Mouse (Mus musculus) midbrain, embryonic 15.5 days (tissue): ENCODE measurements around the gene Mettl24. TPM values are rescaled to one million over a fixed set of nuclear protein-coding genes. Genes with fewer than 3 reads are reported as not detected.

Experiments used
- ATAC-seq: fragments of 200-750 bp; cut with Nextera tagmentation; replicated peaks from 2 replicates; pipeline ENCODE4 v1.8.0; 2017; ENCODE audit warnings: moderate TSS enrichment
- H3K27ac ChIP-seq: fragments of 300-500 bp; sonication (generic); 2 replicates; pipeline ENCODE4 v1.5.1; 2015; ENCODE audit warnings: mild to moderate bottlenecking, inconsistent platforms
- H3K27me3 ChIP-seq: fragments of 300-500 bp; sonication (generic); replicated peaks from 2 replicates; pipeline ENCODE4 v1.6.1; 2015; ENCODE audit warnings: inconsistent platforms
- H3K36me3 ChIP-seq: fragments of 300-500 bp; sonication (generic); replicated peaks from 2 replicates; pipeline ENCODE4 v1.6.1; 2015; ENCODE audit warnings: inconsistent platforms
- H3K4me1 ChIP-seq: fragments of 300-500 bp; sonication (generic); 2 replicates; pipeline ENCODE4 v1.6.1; 2015; ENCODE audit warnings: inconsistent platforms
- H3K4me2 ChIP-seq: fragments of 300-500 bp; sonication (generic); 2 replicates; pipeline ENCODE4 v1.6.1; 2015; ENCODE audit warnings: inconsistent platforms, mild to moderate bottlenecking, moderate library complexity
- H3K4me3 ChIP-seq: fragments of 300-500 bp; sonication (generic); 2 replicates; pipeline ENCODE4 v1.5.1; 2015; ENCODE audit warnings: mild to moderate bottlenecking, inconsistent platforms
- H3K9ac ChIP-seq: fragments of 300-500 bp; sonication (generic); 2 replicates; pipeline ENCODE4 v1.6.1; 2015; ENCODE audit warnings: mild to moderate bottlenecking, inconsistent platforms
- H3K9me3 ChIP-seq: fragments of 300-500 bp; sonication (generic); 2 replicates; pipeline ENCODE4 v1.6.1; 2016; ENCODE audit warnings: inconsistent platforms
- WGBS: fragments of 180-500 bp; shearing (Covaris S2); methylation state at CpG from one replicate; pipeline ENCODE4 v1.1.7; 2015; ENCODE audit warnings: mixed read lengths; 5-methylcytosine and 5-hydroxymethylcytosine counted together
- polyA plus RNA-seq: library from polyadenylated mRNA; unstranded; fragments of >200 nt; fragmentation: Nextera tagmentation; extraction: Ambion mirVana; gene quantifications from 2 replicates; pipeline ENCODE4 v1.2.1, GENCODE M21; 2015

Mettl24 gene
- polyA plus RNA-seq, 1 experiment from 2014 or later = 0.71 TPM

- Histone ChIP-seq H3K27ac (no peak overlapping the region), H3K27me3 (no peaks in the 10 kb centered on the region), H3K4me3 (no peak overlapping the region), H3K36me3 (no peaks in the 10 kb centered on the region), H3K4me1 (peaks cover 29% of the 10 kb centered on the region), H3K4me2 (no peak overlapping the region), H3K9me3 (no peaks in the 10 kb centered on the region), H3K9ac (no peak overlapping the region)
- 25% methylated on average over 6 of the region's 6 CpGs for WGBS
- ATAC-seq = no peak
Measured at GRCm38 (mm10) chr10:40724342-40724741, 41.3 kb downstream of the Mettl24 start.

- Histone ChIP-seq H3K9me3 (no peaks in the 10 kb centered on the region), H3K4me1 (peaks cover 29% of the 10 kb centered on the region), H3K27me3 (no peaks in the 10 kb centered on the region), H3K4me3 (no peak overlapping the region), H3K27ac (no peak overlapping the region), H3K36me3 (no peaks in the 10 kb centered on the region), H3K4me2 (no peak overlapping the region), H3K9ac (no peak overlapping the region)
- WGBS = 48% methylated on average over 4 of the region's 4 CpGs
- ATAC-seq = no peak
Measured at GRCm38 (mm10) chr10:40725066-40725465, 42.0 kb downstream of the Mettl24 start.

- Histone ChIP-seq H3K4me1 (peaks cover 29% of the 10 kb centered on the region), H3K4me3 (no peak overlapping the region), H3K36me3 (no peaks in the 10 kb centered on the region), H3K4me2 (no peak overlapping the region), H3K9ac (no peak overlapping the region), H3K27me3 (no peaks in the 10 kb centered on the region), H3K27ac (no peak overlapping the region), H3K9me3 (no peaks in the 10 kb centered on the region)
- no peak for ATAC-seq
- WGBS = 92% methylated on average over 4 of the region's 4 CpGs
Measured at GRCm38 (mm10) chr10:40725471-40725870, 42.4 kb downstream of the Mettl24 start.

DNA sequence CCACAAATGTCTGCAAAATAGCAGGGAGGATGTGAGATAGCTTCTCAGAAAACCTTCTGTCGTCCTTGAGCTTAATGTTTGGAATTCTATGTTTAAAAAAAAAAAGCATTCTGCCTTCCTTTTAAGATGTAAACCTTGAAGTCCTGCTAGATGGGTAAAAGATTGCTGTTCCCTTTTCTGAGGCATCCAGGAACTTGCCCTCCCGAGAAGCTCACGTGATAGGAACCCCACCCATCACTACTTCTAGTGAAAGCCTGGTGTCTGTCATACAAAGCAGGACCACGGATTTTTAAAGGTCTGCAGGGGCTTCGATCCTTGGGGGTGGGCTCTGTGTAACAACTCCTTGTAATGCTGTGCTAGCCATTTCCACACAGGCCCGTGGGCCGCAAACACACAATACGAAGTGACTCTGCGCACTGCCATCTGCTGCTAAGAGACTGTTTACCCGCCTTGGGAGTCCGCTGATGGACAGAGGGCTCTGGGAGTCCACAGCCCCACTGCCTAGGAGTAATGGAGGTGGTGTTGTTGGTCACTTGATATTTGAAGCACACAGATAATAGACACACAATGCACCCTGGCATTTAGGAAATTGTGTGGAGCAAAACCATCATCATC lies 43.3 kb downstream of the Mettl24 start:
- Histone ChIP-seq H3K4me2 (no peak overlapping the region), H3K9me3 (no peaks in the 10 kb centered on the region), H3K27ac (peak overlapping the region; percentile 31), H3K36me3 (no peaks in the 10 kb centered on the region), H3K4me3 (no peak overlapping the region), H3K4me1 (peaks cover 29% of the 10 kb centered on the region), H3K9ac (no peak overlapping the region), H3K27me3 (no peaks in the 10 kb centered on the region)
- 35% methylated on average over 11 of the region's 11 CpGs for WGBS
- peak; percentile 55 for ATAC-seq

GRCm38 (mm10) chr10:40726989-40727388 lies 43.9 kb downstream of the Mettl24 start:
- WGBS = 7% methylated on average over 5 of the region's 5 CpGs
- peak; percentile 72 for ATAC-seq
- no peak overlapping the region for H3K4me3 ChIP-seq

DNA sequence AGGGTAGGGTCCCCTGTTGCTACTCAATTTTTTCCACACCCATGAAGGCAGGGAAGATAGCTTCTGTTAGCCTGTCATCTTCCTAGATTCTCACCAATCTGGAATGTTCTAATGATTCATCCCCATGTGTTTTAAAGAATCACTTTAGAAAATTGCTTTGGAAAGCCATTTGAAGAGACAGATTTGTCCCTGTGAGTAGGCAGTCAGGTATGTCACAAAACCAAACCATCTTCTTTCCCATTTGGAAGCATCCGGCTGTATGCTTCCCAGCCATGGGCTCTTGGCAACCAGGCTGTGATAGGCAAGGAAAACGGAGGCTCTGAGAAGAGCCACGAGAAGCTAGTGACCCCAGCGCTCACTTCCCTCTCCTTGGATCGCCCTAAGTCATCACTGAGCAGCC lies 47.1 kb downstream of the Mettl24 start:
- Histone ChIP-seq H3K27me3 (no peaks in the 10 kb centered on the region), H3K9me3 (no peaks in the 10 kb centered on the region), H3K36me3 (no peaks in the 10 kb centered on the region), H3K4me2 (no peak overlapping the region), H3K4me1 (peaks cover 18% of the 10 kb centered on the region), H3K9ac (no peak overlapping the region), H3K27ac (no peak overlapping the region), H3K4me3 (no peak overlapping the region)
- WGBS = 86% methylated on average over 5 of the region's 5 CpGs
- no peak for ATAC-seq

More at GRCm38 (mm10) chr10:40726989-40727388, 43.9 kb downstream of the Mettl24 start:
- peak overlapping the region; percentile 31 for H3K27ac ChIP-seq
- H3K9ac ChIP-seq = no peak overlapping the region
- no peaks in the 10 kb centered on the region for H3K27me3 ChIP-seq
- peaks cover 29% of the 10 kb centered on the region for H3K4me1 ChIP-seq
- no peaks in the 10 kb centered on the region for H3K9me3 ChIP-seq
- H3K4me2 ChIP-seq = no peak overlapping the region
- no peaks in the 10 kb centered on the region for H3K36me3 ChIP-seq

DNA sequence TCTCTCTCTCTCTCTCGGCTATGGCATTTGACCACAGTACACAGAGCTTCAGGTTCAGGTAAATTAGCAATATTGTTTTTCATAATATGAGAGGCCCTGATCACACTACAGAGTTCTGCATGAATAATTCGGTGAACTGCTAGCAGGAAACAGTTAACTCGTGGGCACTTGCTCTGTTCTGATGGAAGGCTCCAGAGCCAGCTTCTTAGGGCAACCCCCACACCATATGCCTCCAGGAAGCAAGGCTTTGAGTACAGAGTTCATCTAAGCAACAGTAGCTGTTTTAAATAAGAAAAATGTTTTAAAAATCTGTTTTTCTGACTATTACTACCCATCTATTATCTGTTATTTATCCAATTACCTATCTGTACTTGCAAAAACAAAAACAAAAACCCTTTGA lies 50.2 kb downstream of the Mettl24 start:
- 58% methylated on average over 3 of the region's 3 CpGs for WGBS
- peaks cover 11% of the 10 kb centered on the region; the same call in 1 of the 2 replicates for H3K4me1 ChIP-seq
- no peaks in the 10 kb centered on the region for H3K36me3 ChIP-seq
- no peak overlapping the region for H3K27ac ChIP-seq
- no peak overlapping the region for H3K4me2 ChIP-seq
- no peak overlapping the region for H3K9ac ChIP-seq
- no peaks in the 10 kb centered on the region for H3K9me3 ChIP-seq
- no peak overlapping the region for H3K4me3 ChIP-seq
- no peaks in the 10 kb centered on the region for H3K27me3 ChIP-seq
- no peak for ATAC-seq

GRCm38 (mm10) chr10:40736172-40736571 lies 53.1 kb downstream of the Mettl24 start:
- no peak overlapping the region for H3K4me3 ChIP-seq
- H3K27me3 ChIP-seq = no peaks in the 10 kb centered on the region
- no peaks in the 10 kb centered on the region for H3K9me3 ChIP-seq
- H3K27ac ChIP-seq = no peak overlapping the region
- no peak overlapping the region for H3K9ac ChIP-seq
- no peaks in the 10 kb centered on the region for H3K36me3 ChIP-seq
- no peak for ATAC-seq
- H3K4me2 ChIP-seq = no peak overlapping the region
- 68% methylated on average over 6 of the region's 6 CpGs for WGBS
- H3K4me1 ChIP-seq = peaks cover 13% of the 10 kb centered on the region; the same call in 1 of the 2 replicates

- 56% methylated on average over 22 of the region's 22 CpGs for WGBS
- peak overlapping the region; percentile 17 for H3K4me2 ChIP-seq
- ATAC-seq = peak; percentile 88
Measured at GRCm38 (mm10) chr10:40737274-40738112, 54.4 kb downstream of the Mettl24 start.

GRCm38 (mm10) chr10:40740696-40741095 lies 57.6 kb downstream of the Mettl24 start:
- Histone ChIP-seq H3K4me1 (peaks cover 13% of the 10 kb centered on the region; the same call in 1 of the 2 replicates), H3K27me3 (no peaks in the 10 kb centered on the region), H3K36me3 (no peaks in the 10 kb centered on the region), H3K27ac (no peak overlapping the region), H3K4me3 (no peak overlapping the region), H3K9ac (no peak overlapping the region), H3K9me3 (no peaks in the 10 kb centered on the region), H3K4me2 (no peak overlapping the region)
- 59% methylated on average over 3 of the region's 3 CpGs for WGBS
- ATAC-seq = no peak

More at GRCm38 (mm10) chr10:40737274-40738112, 54.4 kb downstream of the Mettl24 start:
- Histone ChIP-seq H3K27ac (peak overlapping the region; percentile 51), H3K4me1 (peaks cover 13% of the 10 kb centered on the region; the same call in 1 of the 2 replicates), H3K9me3 (no peaks in the 10 kb centered on the region), H3K27me3 (no peaks in the 10 kb centered on the region), H3K9ac (peak overlapping the region; percentile 12; the same call in 1 of the 2 replicates), H3K36me3 (no peaks in the 10 kb centered on the region), H3K4me3 (peak overlapping the region; percentile 1; the same call in 1 of the 2 replicates)

DNA sequence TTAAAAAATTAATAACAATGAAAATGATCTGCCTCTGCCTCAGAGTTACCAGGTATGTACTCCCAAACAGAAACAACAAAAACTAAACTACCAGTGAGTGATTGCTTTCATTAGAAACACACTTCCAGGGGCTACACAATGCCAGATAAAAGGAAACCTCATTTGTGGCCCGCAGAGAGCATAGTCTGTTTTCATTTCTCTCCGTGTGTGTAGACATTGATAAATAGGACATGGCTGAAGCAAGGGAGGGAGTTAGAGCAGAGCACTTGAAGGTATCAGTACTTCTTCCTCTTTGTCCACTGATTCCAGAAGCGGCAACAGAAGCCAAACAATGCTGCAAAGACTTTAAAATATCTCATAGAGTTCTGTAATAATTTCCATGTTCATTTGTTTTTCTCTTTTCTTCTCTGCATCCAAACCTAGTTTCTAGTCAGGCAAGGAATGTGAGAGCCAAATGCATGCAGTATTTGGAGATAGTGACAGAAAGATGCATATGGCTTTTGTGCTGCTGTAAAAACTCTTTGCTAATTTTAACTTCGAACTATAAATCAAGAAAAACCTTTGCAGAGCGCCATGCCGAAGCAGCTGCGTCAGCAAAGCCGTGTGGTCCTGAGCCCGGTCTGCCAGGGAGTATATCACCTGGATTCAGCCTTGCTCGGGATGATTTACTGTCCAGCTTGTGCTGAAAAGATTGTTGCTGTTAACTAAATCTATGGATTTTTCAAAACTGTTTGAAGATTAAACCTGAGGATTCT lies 67.4 kb downstream of the Mettl24 start:
- H3K4me1 ChIP-seq = peaks cover 11% of the 10 kb centered on the region
- H3K4me3 ChIP-seq = no peak overlapping the region
- H3K9me3 ChIP-seq = no peaks in the 10 kb centered on the region
- H3K4me2 ChIP-seq = no peak overlapping the region
- no peaks in the 10 kb centered on the region for H3K36me3 ChIP-seq
- ATAC-seq = no peak
- no peak overlapping the region for H3K9ac ChIP-seq
- WGBS = 65% methylated on average over 10 of the region's 10 CpGs
- no peaks in the 10 kb centered on the region for H3K27me3 ChIP-seq
- no peak overlapping the region for H3K27ac ChIP-seq

- Histone ChIP-seq H3K27ac (no peak overlapping the region), H3K27me3 (no peaks in the 10 kb centered on the region), H3K4me3 (no peak overlapping the region), H3K9me3 (no peaks in the 10 kb centered on the region), H3K4me1 (peaks cover 11% of the 10 kb centered on the region), H3K4me2 (no peak overlapping the region), H3K9ac (no peak overlapping the region), H3K36me3 (no peaks in the 10 kb centered on the region)
- 65% methylated on average over 13 of the region's 13 CpGs for WGBS
- no peak for ATAC-seq
Measured at GRCm38 (mm10) chr10:40751157-40751556, 68.1 kb downstream of the Mettl24 start.
